Mouse (Mus musculus) hindbrain, embryonic 11.5 days (tissue): ENCODE data around the gene Wscd2. TPM values are rescaled to one million over a fixed set of nuclear protein-coding genes. Genes with fewer than 3 reads are reported as not detected.

Experiments
- ATAC-seq: fragments of 200-750 bp; cut with Nextera tagmentation; 2 replicates; pipeline ENCODE4 v1.8.0; 2017; ENCODE audit warnings: mild to moderate bottlenecking, moderate TSS enrichment, moderate library complexity; ENCODE audit not compliant: low FRiP score
- DNase-seq: peaks from one replicate; pipeline ENCODE4 v3.0.0-alpha.2; 2015; ENCODE audit warnings: low spot score
- H3K27ac ChIP-seq: fragments of 300-500 bp; sonication (generic); 2 replicates; pipeline ENCODE4 v1.5.1; 2014; ENCODE audit warnings: mild to moderate bottlenecking, low read depth, low read length
- H3K27me3 ChIP-seq: fragments of 300-500 bp; sonication (generic); 2 replicates; pipeline ENCODE4 v1.6.1; 2014; ENCODE audit warnings: mild to moderate bottlenecking, low read length, moderate library complexity, mixed read lengths; ENCODE audit not compliant: control insufficient read depth, insufficient read depth
- H3K36me3 ChIP-seq: fragments of 300-500 bp; sonication (generic); 2 replicates; pipeline ENCODE4 v1.6.1; 2014; ENCODE audit warnings: mild to moderate bottlenecking, low read length, moderate library complexity, mixed read lengths; ENCODE audit not compliant: control insufficient read depth, insufficient read depth
- H3K4me1 ChIP-seq: fragments of 300-500 bp; sonication (generic); replicated peaks from 2 replicates; pipeline ENCODE4 v1.6.1; 2014; ENCODE audit warnings: low read length, mixed read lengths; ENCODE audit not compliant: control insufficient read depth, insufficient read depth
- H3K4me2 ChIP-seq: fragments of 300-500 bp; sonication (generic); replicated peaks from 2 replicates; pipeline ENCODE4 v1.6.1; 2014; ENCODE audit warnings: mild to moderate bottlenecking, low read depth, low read length
- H3K4me3 ChIP-seq: fragments of 300-500 bp; sonication (generic); 2 replicates; pipeline ENCODE4 v1.5.1; 2014; ENCODE audit warnings: low read depth, low read length
- H3K9ac ChIP-seq: fragments of 300-500 bp; sonication (generic); 2 replicates; pipeline ENCODE4 v1.6.1; 2014; ENCODE audit warnings: low read depth, low read length
- H3K9me3 ChIP-seq: fragments of 300-500 bp; sonication (generic); 2 replicates; pipeline ENCODE4 v1.6.1; 2016; ENCODE audit warnings: low read length; ENCODE audit not compliant: control insufficient read depth
- WGBS: fragments of 180-500 bp; shearing (Covaris S2); extraction: QIAGEN DNeasy Blood & Tissue Kit; methylation state at CpG from one replicate; pipeline ENCODE4 v1.1.7; 2014; 5-methylcytosine and 5-hydroxymethylcytosine counted together
- polyA plus RNA-seq: library from polyadenylated mRNA; unstranded; fragments of >200 nt; fragmentation: Nextera tagmentation; extraction: Ambion mirVana; gene quantifications from 2 replicates; pipeline ENCODE4 v1.2.1, GENCODE M21; 2014

Wscd2 gene
- polyA plus RNA-seq, 1 experiment from 2014 or later, result 8.5 TPM

DNA sequence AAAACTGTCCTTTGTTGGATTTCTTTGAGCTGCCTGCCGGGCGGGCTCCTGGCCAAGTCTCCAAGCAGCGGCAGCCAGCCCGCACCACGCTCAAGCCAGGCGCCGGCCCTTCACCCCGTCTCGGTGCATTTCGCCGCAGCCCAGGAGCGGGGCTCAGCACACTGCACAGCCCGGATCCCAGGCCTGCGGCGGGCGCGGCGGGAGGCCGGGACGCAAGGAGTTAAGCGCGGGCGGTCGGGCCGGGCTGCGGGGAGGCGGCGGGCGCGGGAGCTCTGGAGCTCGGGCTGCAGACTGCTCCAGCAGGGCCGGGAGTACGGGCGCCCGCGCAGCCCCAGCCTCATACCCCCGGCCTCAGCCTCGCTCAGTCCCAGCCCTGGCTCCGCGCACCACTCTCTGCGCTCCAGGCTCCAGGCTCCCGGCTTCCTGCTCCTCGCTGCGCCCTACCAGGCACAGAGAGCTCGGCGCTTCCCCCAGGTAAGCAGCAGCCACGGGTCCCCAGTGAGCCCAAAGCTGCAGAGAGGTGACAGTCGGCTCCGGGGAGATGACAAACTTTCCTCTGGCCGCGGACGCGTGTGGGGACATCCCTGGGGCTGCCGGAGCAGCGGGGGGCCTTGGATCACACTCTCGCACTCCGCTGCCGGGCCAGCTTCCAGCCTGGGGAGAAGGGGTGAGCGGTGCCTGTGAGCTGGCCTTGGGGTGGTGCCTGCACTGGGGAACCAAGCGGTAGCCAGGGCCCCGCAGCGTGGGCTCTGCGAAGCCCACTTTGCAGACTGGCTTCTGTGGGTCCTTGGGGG is 531 bp downstream of the Wscd2 start:
- WGBS, result under 1% methylated on average over 63 of the region's 63 CpGs
- Histone ChIP-seq H3K36me3 (no peaks in the 10 kb centered on the region), H3K9ac (peak overlapping the region; percentile 77), H3K4me3 (peak overlapping the region; percentile 57), H3K4me1 (peaks cover 2% of the 10 kb centered on the region), H3K27me3 (peaks cover 6% of the 10 kb centered on the region; the same call in 1 of the 2 replicates), H3K9me3 (no peaks in the 10 kb centered on the region), H3K27ac (peak overlapping the region; percentile 79), H3K4me2 (peak overlapping the region; percentile 94)
- ATAC-seq, result peak; percentile 60
- peak; percentile 72 for DNase-seq

DNA sequence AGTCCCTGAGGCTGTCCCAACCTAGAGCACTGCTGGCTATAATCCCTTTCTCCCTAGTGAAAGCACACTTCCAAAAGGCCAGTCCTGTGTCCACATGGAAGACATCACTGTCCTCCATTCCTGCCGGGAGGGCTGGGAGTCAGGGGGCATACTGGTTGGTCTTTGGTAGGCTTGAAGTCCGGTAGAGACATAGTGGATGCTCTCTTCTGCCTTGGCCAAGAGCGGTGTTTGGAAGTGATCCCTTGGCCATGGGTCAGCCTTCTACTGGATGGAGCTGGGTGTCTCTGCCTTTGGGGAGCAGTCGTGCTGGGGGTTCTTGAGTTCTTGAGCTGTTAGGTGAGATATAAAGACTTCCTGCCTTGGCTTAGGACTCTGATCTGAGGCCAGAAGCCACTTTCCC is 1.4 kb downstream of the Wscd2 start:
- WGBS, result 74% methylated on average over 4 of the region's 4 CpGs
- Histone ChIP-seq H3K27me3 (peaks cover 6% of the 10 kb centered on the region; the same call in 1 of the 2 replicates), H3K4me2 (peak overlapping the region; percentile 94), H3K9me3 (no peaks in the 10 kb centered on the region), H3K36me3 (no peaks in the 10 kb centered on the region), H3K4me1 (peaks cover 2% of the 10 kb centered on the region), H3K27ac (no peak overlapping the region), H3K9ac (peak overlapping the region; percentile 77; the same call in 1 of the 2 replicates), H3K4me3 (peak overlapping the region; percentile 57)
- DNase-seq (no peak), ATAC-seq (no peak)

DNA sequence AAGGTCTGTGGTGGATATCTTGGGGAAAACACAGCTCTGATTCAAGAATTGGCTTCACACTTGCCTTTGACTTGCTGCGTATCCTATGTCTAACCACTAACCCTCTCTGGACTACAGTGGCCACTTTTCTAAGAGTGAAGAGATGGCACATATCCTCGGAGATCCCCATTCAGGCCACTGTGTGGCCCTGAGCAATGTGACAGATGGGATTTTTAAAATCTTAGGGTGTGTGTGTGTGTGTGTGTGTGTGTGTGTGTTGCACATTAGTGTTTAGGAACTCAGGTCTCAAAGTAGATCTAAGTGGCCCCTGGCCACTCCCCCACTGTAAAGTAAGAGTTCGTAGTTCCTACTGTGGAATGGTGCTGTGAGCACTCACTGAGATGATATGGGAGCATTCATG is 1.9 kb downstream of the Wscd2 start:
- H3K36me3 ChIP-seq, result no peaks in the 10 kb centered on the region
- H3K9me3 ChIP-seq, result no peaks in the 10 kb centered on the region
- peak overlapping the region; percentile 57; the same call in 1 of the 2 replicates for H3K4me3 ChIP-seq
- H3K27ac ChIP-seq, result no peak overlapping the region
- H3K27me3 ChIP-seq, result peaks cover 6% of the 10 kb centered on the region; the same call in 1 of the 2 replicates
- 88% methylated on average over 3 of the region's 3 CpGs for WGBS
- H3K4me2 ChIP-seq, result peak overlapping the region; percentile 94
- ATAC-seq (no peak), DNase-seq (no peak)
- H3K4me1 ChIP-seq, result peaks cover 2% of the 10 kb centered on the region
- H3K9ac ChIP-seq, result no peak overlapping the region

DNA sequence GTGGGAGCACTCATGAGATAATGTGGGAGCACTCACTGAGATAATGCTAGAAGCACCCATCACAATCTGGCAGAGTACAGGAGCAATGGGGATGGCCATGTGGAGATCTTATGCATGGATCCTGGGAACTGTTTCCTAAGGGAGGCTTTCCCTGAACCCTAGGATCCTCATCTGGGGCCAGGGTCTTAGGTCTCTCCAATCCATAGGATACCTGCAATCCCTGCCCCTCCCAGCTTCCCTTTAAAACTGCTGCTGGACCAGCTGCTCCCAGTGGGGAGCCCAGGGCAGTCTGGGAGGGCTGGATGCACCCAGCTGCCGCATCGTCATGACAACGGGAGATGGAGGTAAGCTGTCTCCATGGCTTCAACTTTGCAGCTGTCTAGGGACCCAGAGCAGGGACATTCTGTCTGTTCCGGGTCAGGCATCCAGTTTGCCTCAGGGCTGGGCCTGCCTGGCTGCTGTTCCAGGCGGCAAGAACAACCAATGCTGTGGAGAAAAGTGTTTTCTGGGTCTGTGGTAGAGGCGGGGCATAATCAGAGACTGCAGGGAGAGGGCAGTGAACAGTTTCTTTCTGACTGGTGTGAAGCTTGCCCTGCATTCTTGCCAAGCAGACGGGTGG is 2.4 kb downstream of the Wscd2 start:
- peak overlapping the region; percentile 17; the same call in 1 of the 2 replicates for H3K4me2 ChIP-seq
- H3K9me3 ChIP-seq, result no peaks in the 10 kb centered on the region
- WGBS, result 15% methylated on average over 7 of the region's 7 CpGs
- peak; percentile 63; the same call in 1 of the 2 replicates for ATAC-seq
- DNase-seq, result peak; percentile 74
- H3K4me3 ChIP-seq, result 0 out of 2 replicates have a peak overlapping the region, but pooled peaks have one; percentile 1
- no peak overlapping the region for H3K9ac ChIP-seq
- H3K27ac ChIP-seq, result peak overlapping the region; percentile 42; the same call in 1 of the 2 replicates
- H3K4me1 ChIP-seq, result peaks cover 2% of the 10 kb centered on the region
- peaks cover 6% of the 10 kb centered on the region; the same call in 1 of the 2 replicates for H3K27me3 ChIP-seq
- H3K36me3 ChIP-seq, result no peaks in the 10 kb centered on the region

DNA sequence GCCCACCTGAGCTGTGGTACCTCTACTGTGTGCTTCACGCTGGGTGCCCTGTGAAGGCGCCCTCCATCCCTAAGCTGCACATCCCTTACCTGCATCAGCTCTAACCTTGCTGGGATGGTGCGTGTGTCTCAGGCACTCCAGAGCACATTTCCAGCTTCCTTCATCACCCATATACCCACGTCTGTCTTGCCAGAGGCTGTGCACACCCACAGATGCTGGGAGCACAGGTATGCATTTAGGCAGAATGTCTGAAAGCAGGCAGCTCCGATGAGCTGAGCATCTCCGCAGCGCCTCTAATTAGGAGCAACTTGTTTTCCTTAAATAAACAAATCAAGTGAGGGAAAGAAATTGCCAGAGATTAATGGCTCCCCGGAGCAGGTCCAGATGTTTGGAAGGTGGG is 3.9 kb downstream of the Wscd2 start:
- WGBS, result 79% methylated on average over 8 of the region's 8 CpGs
- Histone ChIP-seq H3K36me3 (no peaks in the 10 kb centered on the region), H3K4me1 (peaks cover 2% of the 10 kb centered on the region), H3K4me2 (no peak overlapping the region), H3K4me3 (no peak overlapping the region), H3K27me3 (peaks cover 6% of the 10 kb centered on the region; the same call in 1 of the 2 replicates), H3K9ac (no peak overlapping the region), H3K9me3 (no peaks in the 10 kb centered on the region), H3K27ac (no peak overlapping the region)
- ATAC-seq (no peak), DNase-seq (no peak)

DNA sequence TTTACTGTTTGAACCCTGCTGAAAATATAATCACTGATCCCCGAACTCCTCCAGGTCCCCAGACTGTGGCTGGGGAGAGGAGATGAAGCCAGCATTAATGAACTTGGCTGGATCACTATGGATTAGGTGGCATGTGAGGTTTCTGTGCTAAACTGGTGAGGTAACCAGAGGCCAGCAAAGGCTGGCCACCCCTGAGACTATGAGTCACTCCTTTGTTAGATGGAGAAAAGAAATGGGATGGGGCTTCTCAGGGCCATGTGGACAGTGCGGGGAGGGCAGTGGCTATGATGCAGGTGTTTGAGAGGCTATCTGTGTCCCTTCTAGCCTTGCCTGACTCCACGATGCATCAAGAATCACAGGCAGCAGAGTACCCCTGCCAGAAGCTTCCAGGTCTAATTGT is 6.8 kb downstream of the Wscd2 start:
- Histone ChIP-seq H3K9me3 (no peaks in the 10 kb centered on the region), H3K4me2 (no peak overlapping the region), H3K36me3 (no peaks in the 10 kb centered on the region), H3K4me1 (no peaks in the 10 kb centered on the region; the same call in 1 of the 2 replicates), H3K27me3 (no peaks in the 10 kb centered on the region; the same call in 1 of the 2 replicates), H3K4me3 (no peak overlapping the region), H3K9ac (no peak overlapping the region), H3K27ac (no peak overlapping the region)
- DNase-seq (no peak), ATAC-seq (no peak)
- 64% methylated on average over 3 of the region's 3 CpGs for WGBS

DNA sequence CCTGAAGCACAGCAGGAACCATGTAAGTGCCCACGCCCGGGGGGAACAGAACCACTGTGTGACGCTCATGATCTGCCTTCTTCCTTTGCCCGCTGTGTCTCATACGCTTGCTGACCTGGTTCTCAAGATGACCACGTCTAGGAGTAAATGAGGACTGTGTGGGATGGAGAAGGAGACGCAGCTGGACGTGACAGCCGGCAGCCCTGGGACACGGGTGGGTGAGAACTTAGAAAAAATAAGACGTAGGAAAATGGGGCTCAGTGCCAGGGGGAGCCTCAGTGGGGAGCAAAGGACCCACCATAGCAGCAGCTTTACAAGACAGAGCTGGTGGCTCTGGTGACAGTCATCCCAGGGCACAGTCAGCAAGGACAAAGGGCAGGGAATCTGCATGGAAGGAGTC is 9.3 kb downstream of the Wscd2 start:
- Histone ChIP-seq H3K4me3 (no peak overlapping the region), H3K27ac (no peak overlapping the region), H3K4me2 (no peak overlapping the region), H3K36me3 (no peaks in the 10 kb centered on the region), H3K27me3 (no peaks in the 10 kb centered on the region; the same call in 1 of the 2 replicates), H3K4me1 (0 out of 2 replicates have a peak, but pooled peaks cover 10% of the 10 kb centered on the region), H3K9me3 (no peaks in the 10 kb centered on the region), H3K9ac (no peak overlapping the region)
- 91% methylated on average over 11 of the region's 11 CpGs for WGBS
- DNase-seq (no peak), ATAC-seq (no peak)

DNA sequence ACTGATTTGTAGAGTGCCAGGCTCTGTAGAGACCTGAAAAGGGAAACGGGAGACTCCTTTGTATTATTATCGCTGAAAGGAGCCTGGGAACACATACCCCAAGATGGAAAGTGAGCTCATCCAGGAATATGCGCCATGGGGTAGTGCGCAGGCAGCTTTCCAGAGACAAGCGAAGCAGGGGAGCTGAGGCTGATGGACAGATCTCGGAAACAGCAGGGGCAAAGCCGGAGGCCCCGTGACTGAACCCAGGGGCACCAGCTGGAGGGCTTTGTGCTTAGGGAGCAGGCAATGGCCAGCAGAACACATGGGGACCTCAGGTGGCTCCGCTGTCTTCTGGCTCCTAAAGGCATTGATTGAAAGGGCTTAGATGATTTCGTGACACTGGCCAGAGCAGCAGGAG is 13.1 kb downstream of the Wscd2 start:
- H3K9me3 ChIP-seq, result no peaks in the 10 kb centered on the region
- no peaks in the 10 kb centered on the region; the same call in 1 of the 2 replicates for H3K27me3 ChIP-seq
- peak; percentile 74 for DNase-seq
- WGBS, result 3% methylated on average over 10 of the region's 10 CpGs
- no peak overlapping the region for H3K4me3 ChIP-seq
- peaks cover 10% of the 10 kb centered on the region; the same call in 1 of the 2 replicates for H3K4me1 ChIP-seq
- H3K9ac ChIP-seq, result no peak overlapping the region
- H3K36me3 ChIP-seq, result no peaks in the 10 kb centered on the region
- peak overlapping the region; percentile 88 for H3K27ac ChIP-seq
- peak; percentile 75 for ATAC-seq
- no peak overlapping the region for H3K4me2 ChIP-seq
